Mouse (Mus musculus) forebrain, embryonic 16.5 days (tissue): ENCODE measurements at regions not wholly inside any gene's neighbourhood (a gene's known extent, or its start where the extent isn't known, plus 50 kb on each side); places are given as distances from the start of the nearest gene placed in this dataset.
A peak's percentile ranks its signal among the peaks of the same experiment; 100 is the strongest.
"Not testable (repeated sequence)": the region's sequence is repeated elsewhere in the genome, so short reads cannot be mapped to it uniquely, and the experiment has no call there.

Source experiments
- ATAC-seq: fragments of 200-750 bp; cut with Nextera tagmentation; 2 replicates; pipeline ENCODE4 v1.8.0; 2017; ENCODE audit warnings: mild to moderate bottlenecking, moderate library complexity
- H3K27ac ChIP-seq: fragments of 300-500 bp; sonication (generic); 2 replicates; pipeline ENCODE4 v1.5.1; 2014; ENCODE audit warnings: low read length, control low read depth
- H3K27me3 ChIP-seq: fragments of 300-500 bp; sonication (generic); replicated peaks from 2 replicates; pipeline ENCODE4 v1.6.1; 2014; ENCODE audit warnings: low read length; ENCODE audit not compliant: control insufficient read depth, insufficient read depth
- H3K36me3 ChIP-seq: fragments of 300-500 bp; sonication (generic); 2 replicates; pipeline ENCODE4 v1.6.1; 2014; ENCODE audit not compliant: control insufficient read depth, insufficient read depth
- H3K4me1 ChIP-seq: fragments of 300-500 bp; sonication (generic); replicated peaks from 2 replicates; pipeline ENCODE4 v1.6.1; 2014; ENCODE audit warnings: low read length; ENCODE audit not compliant: control insufficient read depth, insufficient read depth
- H3K4me2 ChIP-seq: fragments of 300-500 bp; sonication (generic); 2 replicates; pipeline ENCODE4 v1.6.1; 2014; ENCODE audit warnings: mild to moderate bottlenecking, low read length, control low read depth
- H3K4me3 ChIP-seq: fragments of 300-500 bp; sonication (generic); replicated peaks from 2 replicates; pipeline ENCODE4 v1.5.1; 2014; ENCODE audit warnings: mild to moderate bottlenecking, low read length, control low read depth
- H3K9ac ChIP-seq: fragments of 300-500 bp; sonication (generic); replicated peaks from 2 replicates; pipeline ENCODE4 v1.6.1; 2014; ENCODE audit warnings: low read depth, low read length, control low read depth
- H3K9me3 ChIP-seq: fragments of 300-500 bp; sonication (generic); 2 replicates; pipeline ENCODE4 v1.6.1; 2016; ENCODE audit warnings: low read length; ENCODE audit not compliant: control insufficient read depth
- WGBS: fragments of 180-500 bp; shearing (Covaris S2); extraction: QIAGEN DNeasy Blood & Tissue Kit; methylation state at CpG from one replicate; pipeline ENCODE4 v1.1.7; 2014; 5-methylcytosine and 5-hydroxymethylcytosine counted together

- no peak overlapping the region for H3K9ac ChIP-seq
Measured at GRCm38 (mm10) chr10:111354607-111355006, 56.1 kb downstream of the Bbs10 start.

DNA sequence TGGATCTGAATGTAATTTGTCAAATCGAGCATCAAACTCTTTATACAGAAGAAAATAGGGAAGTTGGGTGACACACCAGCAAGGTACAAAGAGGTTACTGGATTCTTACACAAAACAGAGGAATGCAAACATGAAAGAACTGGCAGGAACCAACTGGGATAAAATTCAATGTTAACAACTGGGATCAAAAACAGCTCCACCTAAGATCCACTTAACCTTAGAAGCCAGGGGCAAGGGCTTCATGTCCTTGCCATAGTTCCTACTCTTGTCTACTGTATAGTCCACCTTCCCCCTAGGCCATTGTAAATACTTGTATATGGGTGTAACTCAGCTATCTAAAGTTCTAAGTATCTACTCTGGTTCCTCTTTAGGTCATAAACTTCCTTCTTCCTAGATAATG lies 59.9 kb downstream of the Bbs10 start:
- not testable (repeated sequence) for H3K27ac ChIP-seq, H3K4me3 ChIP-seq, H3K9me3 ChIP-seq, H3K36me3 ChIP-seq, H3K27me3 ChIP-seq, H3K9ac ChIP-seq, ATAC-seq, H3K4me2 ChIP-seq, H3K4me1 ChIP-seq
- 94% methylated on average over 1 of the region's 1 CpGs for WGBS

More at GRCm38 (mm10) chr10:111354607-111355006, 56.1 kb downstream of the Bbs10 start:
- H3K4me3 ChIP-seq, result no peak overlapping the region
- ATAC-seq, result peak; percentile 71
- H3K36me3 ChIP-seq, result no peaks in the 10 kb centered on the region
- WGBS, result 46% methylated on average over 8 of the region's 8 CpGs
- H3K9me3 ChIP-seq, result no peaks in the 10 kb centered on the region
- H3K27ac ChIP-seq, result no peak overlapping the region
- no peaks in the 10 kb centered on the region for H3K4me1 ChIP-seq
- H3K27me3 ChIP-seq, result no peaks in the 10 kb centered on the region
- H3K4me2 ChIP-seq, result no peak overlapping the region

DNA sequence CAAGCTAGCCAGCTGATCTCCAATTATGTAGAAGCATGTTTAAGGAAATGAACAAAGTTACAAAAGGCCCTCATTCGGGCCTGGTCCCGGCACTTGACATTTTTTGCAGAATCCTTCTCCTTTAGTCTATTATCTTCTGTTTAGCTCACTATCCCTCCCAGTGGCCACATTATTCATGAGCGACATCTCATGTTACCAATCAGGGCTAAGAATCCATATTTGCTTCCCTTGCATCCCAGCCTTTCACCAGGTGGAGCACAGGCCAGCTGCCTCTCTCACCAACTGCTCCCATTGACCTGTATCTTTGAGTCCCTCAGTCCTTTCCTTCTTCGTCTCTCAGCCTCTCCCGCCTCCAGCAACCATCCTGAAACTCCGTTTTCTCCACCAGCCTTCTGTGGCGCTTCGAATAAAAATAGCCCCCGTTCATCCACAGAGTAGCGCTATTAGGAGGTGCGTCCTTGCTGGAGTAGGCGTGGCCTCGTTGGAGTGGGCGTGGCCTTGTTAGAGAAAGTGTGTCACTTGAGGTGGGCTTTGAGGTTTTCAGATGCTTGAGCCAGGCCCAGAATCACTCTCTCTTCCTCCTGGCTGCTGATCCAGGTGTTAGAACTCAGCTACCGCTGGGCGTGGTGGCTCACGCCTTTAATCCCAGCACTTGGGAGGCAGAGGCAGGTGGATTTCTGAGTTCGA lies 63.4 kb downstream of the Bbs10 start:
- ATAC-seq, result no peak
- no peak overlapping the region for H3K4me2 ChIP-seq
- H3K9ac ChIP-seq, result no peak overlapping the region
- H3K36me3 ChIP-seq, result no peaks in the 10 kb centered on the region
- H3K27me3 ChIP-seq, result no peaks in the 10 kb centered on the region
- H3K27ac ChIP-seq, result no peak overlapping the region
- no peaks in the 10 kb centered on the region for H3K9me3 ChIP-seq
- no peak overlapping the region for H3K4me3 ChIP-seq
- WGBS, result 87% methylated on average over 18 of the region's 18 CpGs
- H3K4me1 ChIP-seq, result no peaks in the 10 kb centered on the region

- Histone ChIP-seq H3K27me3 (no peaks in the 10 kb centered on the region), H3K4me3 (no peak overlapping the region), H3K9ac (no peak overlapping the region), H3K9me3 (no peaks in the 10 kb centered on the region), H3K36me3 (no peaks in the 10 kb centered on the region), H3K27ac (no peak overlapping the region), H3K4me1 (no peaks in the 10 kb centered on the region), H3K4me2 (no peak overlapping the region)
- ATAC-seq, result peak; percentile 50; the same call in 1 of the 2 replicates
- 11% methylated on average over 14 of the region's 14 CpGs for WGBS
Measured at GRCm38 (mm10) chr10:111363729-111364617, 65.5 kb downstream of the Bbs10 start.

GRCm38 (mm10) chr10:111365011-111365410 lies 66.5 kb downstream of the Bbs10 start:
- 0 out of 2 replicates have a peak, but pooled peaks have one; percentile 26 for ATAC-seq
- no peak overlapping the region for H3K27ac ChIP-seq
- no peak overlapping the region for H3K9ac ChIP-seq
- 64% methylated on average over 5 of the region's 5 CpGs for WGBS
- H3K9me3 ChIP-seq, result no peaks in the 10 kb centered on the region
- no peak overlapping the region for H3K4me2 ChIP-seq
- no peak overlapping the region for H3K4me3 ChIP-seq
- no peaks in the 10 kb centered on the region for H3K36me3 ChIP-seq
- no peaks in the 10 kb centered on the region for H3K4me1 ChIP-seq
- H3K27me3 ChIP-seq, result no peaks in the 10 kb centered on the region

GRCm38 (mm10) chr10:111369046-111369445 lies 70.6 kb downstream of the Bbs10 start:
- not testable (repeated sequence) for H3K9me3 ChIP-seq, ATAC-seq, H3K27me3 ChIP-seq, H3K9ac ChIP-seq, H3K36me3 ChIP-seq, H3K4me3 ChIP-seq, H3K4me2 ChIP-seq, H3K4me1 ChIP-seq, H3K27ac ChIP-seq
- 83% methylated on average over 3 of the region's 3 CpGs for WGBS

GRCm38 (mm10) chr10:111378047-111378618 lies 79.7 kb downstream of the Bbs10 start:
- H3K4me2 ChIP-seq, result no peak overlapping the region
- no peaks in the 10 kb centered on the region for H3K27me3 ChIP-seq
- 40% methylated on average over 11 of the region's 11 CpGs for WGBS
- H3K9me3 ChIP-seq, result no peaks in the 10 kb centered on the region
- H3K4me3 ChIP-seq, result no peak overlapping the region
- peaks cover 8% of the 10 kb centered on the region; the same call in 1 of the 2 replicates for H3K4me1 ChIP-seq
- ATAC-seq, result no peak
- H3K36me3 ChIP-seq, result no peaks in the 10 kb centered on the region
- no peak overlapping the region for H3K27ac ChIP-seq
- H3K9ac ChIP-seq, result no peak overlapping the region

GRCm38 (mm10) chr10:111381689-111382088 lies 83.2 kb downstream of the Bbs10 start:
- H3K4me3 ChIP-seq, result no peak overlapping the region
- H3K9ac ChIP-seq, result no peak overlapping the region
- peaks cover 8% of the 10 kb centered on the region; the same call in 1 of the 2 replicates for H3K4me1 ChIP-seq
- ATAC-seq, result peak; percentile 78
- H3K27ac ChIP-seq, result no peak overlapping the region
- H3K36me3 ChIP-seq, result no peaks in the 10 kb centered on the region
- no peaks in the 10 kb centered on the region for H3K27me3 ChIP-seq
- no peak overlapping the region for H3K4me2 ChIP-seq
- 62% methylated on average over 15 of the region's 15 CpGs for WGBS
- no peaks in the 10 kb centered on the region for H3K9me3 ChIP-seq

- H3K27me3 ChIP-seq, result no peaks in the 10 kb centered on the region
- peak; percentile 73 for ATAC-seq
- H3K4me2 ChIP-seq, result no peak overlapping the region
- peaks cover 8% of the 10 kb centered on the region; the same call in 1 of the 2 replicates for H3K4me1 ChIP-seq
- no peak overlapping the region for H3K4me3 ChIP-seq
- no peak overlapping the region for H3K27ac ChIP-seq
- H3K9me3 ChIP-seq, result no peaks in the 10 kb centered on the region
- H3K36me3 ChIP-seq, result no peaks in the 10 kb centered on the region
- 33% methylated on average over 4 of the region's 4 CpGs for WGBS
- no peak overlapping the region for H3K9ac ChIP-seq
Measured at GRCm38 (mm10) chr10:111382206-111382930, 83.9 kb downstream of the Bbs10 start.
